Mouse (Mus musculus) neural tube, embryonic 12.5 days (tissue): ENCODE measurements around the gene Sgtb. TPM values are rescaled to one million over a fixed set of nuclear protein-coding genes. Genes with fewer than 3 reads are reported as not detected.

Experiments
- ATAC-seq: fragments of 200-750 bp; cut with Nextera tagmentation; 2 replicates; pipeline ENCODE4 v1.8.0; 2017; ENCODE audit warnings: low read depth, mild to moderate bottlenecking, moderate TSS enrichment, moderate library complexity; ENCODE audit not compliant: low FRiP score
- H3K27ac ChIP-seq: fragments of 300-500 bp; sonication (generic); 2 replicates; pipeline ENCODE4 v1.5.1; 2016
- H3K27me3 ChIP-seq: fragments of 300-500 bp; sonication (generic); replicated peaks from 2 replicates; pipeline ENCODE4 v1.6.1; 2016; ENCODE audit warnings: mild to moderate bottlenecking
- H3K36me3 ChIP-seq: fragments of 300-500 bp; sonication (generic); 2 replicates; pipeline ENCODE4 v1.6.1; 2016; ENCODE audit warnings: mild to moderate bottlenecking
- H3K4me1 ChIP-seq: fragments of 300-500 bp; sonication (generic); 2 replicates; pipeline ENCODE4 v1.6.1; 2016
- H3K4me2 ChIP-seq: fragments of 300-500 bp; sonication (generic); replicated peaks from 2 replicates; pipeline ENCODE4 v1.6.1; 2016; ENCODE audit warnings: mild to moderate bottlenecking
- H3K4me3 ChIP-seq: fragments of 300-500 bp; sonication (generic); 2 replicates; pipeline ENCODE4 v1.5.1; 2016
- H3K9ac ChIP-seq: fragments of 300-500 bp; sonication (generic); 2 replicates; pipeline ENCODE4 v1.6.1; 2016; ENCODE audit warnings: mild to moderate bottlenecking
- H3K9me3 ChIP-seq: fragments of 300-500 bp; sonication (generic); 2 replicates; pipeline ENCODE4 v1.6.1; 2016; ENCODE audit warnings: mild to moderate bottlenecking
- WGBS: fragments of 180-500 bp; shearing (Covaris S2); methylation state at CpG from one replicate; pipeline ENCODE4 v1.1.7; 2016; 5-methylcytosine and 5-hydroxymethylcytosine counted together
- polyA plus RNA-seq: library from polyadenylated mRNA; unstranded; fragments of >200 nt; fragmentation: Nextera tagmentation; extraction: Ambion mirVana; gene quantifications from 2 replicates; pipeline ENCODE4 v1.2.1, GENCODE M21; 2016

The Sgtb gene
- polyA plus RNA-seq, 1 experiment from 2014 or later: 26.4 TPM

DNA sequence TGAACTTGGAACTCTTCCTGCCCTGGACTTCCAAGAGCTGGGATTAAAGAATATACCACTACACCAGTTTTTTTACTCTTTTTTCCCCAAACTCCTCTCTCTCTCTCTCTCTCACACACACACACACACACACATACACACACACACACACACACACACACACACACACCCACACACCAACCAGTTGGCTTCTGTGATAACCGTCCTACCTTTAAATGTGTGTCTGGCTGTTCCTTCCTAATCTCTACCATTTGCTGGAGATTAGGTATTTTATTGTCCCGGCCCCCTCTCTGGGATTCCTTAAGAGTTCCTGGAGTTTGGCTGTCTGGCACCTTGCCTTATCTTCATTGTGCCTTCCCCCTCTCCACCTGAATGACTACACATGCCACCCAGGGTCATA lies 24.9 kb upstream of the Sgtb start:
- no peak overlapping the region for H3K4me3 ChIP-seq
- ATAC-seq: no peak
- no peaks in the 10 kb centered on the region for H3K27me3 ChIP-seq
- no peak overlapping the region for H3K27ac ChIP-seq
- 81% methylated on average over 2 of the region's 2 CpGs for WGBS
- H3K36me3 ChIP-seq: no peaks in the 10 kb centered on the region
- H3K9ac ChIP-seq: no peak overlapping the region
- no peaks in the 10 kb centered on the region for H3K9me3 ChIP-seq
- H3K4me2 ChIP-seq: no peak overlapping the region
- H3K4me1 ChIP-seq: no peaks in the 10 kb centered on the region

DNA sequence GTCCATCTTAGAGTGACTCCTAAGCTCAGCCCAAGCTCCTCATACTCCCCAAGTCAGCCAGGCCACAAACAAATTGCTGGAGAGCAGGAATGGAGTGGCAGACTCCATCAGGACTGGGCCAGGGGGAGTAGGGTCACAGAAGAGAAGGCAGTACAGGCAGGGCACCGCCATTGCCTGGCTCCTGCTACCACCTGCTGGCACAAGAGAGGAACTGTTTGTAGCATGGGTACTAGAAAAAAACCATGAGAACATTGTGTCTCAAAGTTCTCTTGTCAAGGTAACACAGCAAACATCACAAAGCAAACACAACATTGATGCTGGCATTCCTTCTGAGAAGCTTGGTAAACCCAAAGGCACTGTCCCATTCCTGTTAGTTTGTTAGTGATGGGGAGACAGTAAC lies 20.2 kb upstream of the Sgtb start:
- H3K27ac ChIP-seq: no peak overlapping the region
- H3K4me1 ChIP-seq: no peaks in the 10 kb centered on the region
- no peaks in the 10 kb centered on the region for H3K9me3 ChIP-seq
- no peak overlapping the region for H3K4me3 ChIP-seq
- peak; percentile 82 for ATAC-seq
- no peaks in the 10 kb centered on the region for H3K36me3 ChIP-seq
- 15% methylated on average over 1 of the region's 1 CpGs for WGBS
- H3K4me2 ChIP-seq: no peak overlapping the region
- H3K27me3 ChIP-seq: no peaks in the 10 kb centered on the region
- H3K9ac ChIP-seq: no peak overlapping the region

DNA sequence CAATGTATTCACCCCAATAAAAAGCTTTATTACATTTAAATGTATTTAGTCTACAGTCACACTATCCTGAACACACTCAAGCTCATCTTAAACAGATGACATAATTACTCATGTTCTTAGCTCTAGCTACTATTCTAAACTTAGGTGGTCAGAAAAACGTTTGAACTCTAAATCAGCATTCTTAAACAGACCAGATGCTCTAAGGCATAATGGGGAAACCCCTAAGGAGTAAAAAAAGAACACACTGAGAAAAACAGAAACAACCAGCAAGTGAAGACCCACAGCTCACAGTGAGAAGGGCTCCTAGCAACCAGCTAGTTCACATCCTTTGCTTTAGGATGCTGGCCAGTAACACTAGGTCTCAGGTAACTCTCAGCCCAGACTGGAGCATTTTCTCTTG lies 17.8 kb upstream of the Sgtb start:
- Histone ChIP-seq H3K9me3 (no peaks in the 10 kb centered on the region), H3K4me3 (no peak overlapping the region), H3K4me1 (no peaks in the 10 kb centered on the region), H3K27me3 (no peaks in the 10 kb centered on the region), H3K36me3 (no peaks in the 10 kb centered on the region), H3K9ac (no peak overlapping the region), H3K4me2 (no peak overlapping the region), H3K27ac (no peak overlapping the region)
- WGBS: 14% methylated on average over 1 of the region's 1 CpGs
- no peak for ATAC-seq

DNA sequence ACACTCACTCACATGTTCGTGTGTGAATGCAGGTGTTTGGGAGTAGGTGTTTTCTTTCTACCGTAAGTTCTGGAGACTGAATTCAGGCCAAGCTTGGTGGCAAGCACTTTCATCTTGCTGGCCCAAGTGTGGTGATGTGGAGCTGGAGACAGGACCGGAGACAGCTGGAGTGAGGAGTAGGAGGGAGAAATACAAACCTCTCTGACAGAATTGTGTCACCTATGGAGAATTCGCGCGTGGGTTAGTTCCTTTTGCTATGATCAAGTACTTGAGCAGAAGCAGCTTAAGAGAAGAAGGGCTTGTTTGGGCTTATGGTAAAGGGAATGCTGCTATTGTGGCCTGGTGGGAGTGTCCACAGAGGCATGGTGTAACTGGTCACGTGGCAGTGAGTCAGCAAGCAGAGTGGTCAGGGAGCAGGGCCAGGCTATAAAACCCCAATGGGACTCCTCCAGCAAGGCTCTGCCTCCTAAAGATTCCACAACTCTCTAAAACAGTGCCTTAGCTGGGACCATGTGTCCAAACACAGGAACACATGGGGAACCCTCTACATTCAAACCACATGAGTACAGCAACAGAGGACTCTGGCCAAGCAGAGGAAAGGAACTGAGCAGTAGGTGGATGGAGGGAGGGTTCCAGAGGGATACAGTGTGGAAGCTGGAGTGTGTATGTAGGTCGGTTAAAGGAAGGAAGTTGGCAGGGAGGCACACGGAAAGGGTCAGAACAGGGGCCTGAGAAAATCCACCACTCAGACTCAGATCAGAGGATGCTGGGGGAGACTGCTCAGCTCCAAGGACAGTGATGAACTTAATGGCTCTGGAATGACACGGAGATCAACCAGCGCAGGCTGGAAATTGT lies 14.8 kb upstream of the Sgtb start:
- Histone ChIP-seq H3K4me3 (no peak overlapping the region), H3K4me1 (no peaks in the 10 kb centered on the region), H3K4me2 (no peak overlapping the region), H3K27me3 (no peaks in the 10 kb centered on the region), H3K27ac (no peak overlapping the region), H3K36me3 (no peaks in the 10 kb centered on the region), H3K9ac (no peak overlapping the region), H3K9me3 (no peaks in the 10 kb centered on the region)
- 83% methylated on average over 11 of the region's 11 CpGs for WGBS
- no peak for ATAC-seq

DNA sequence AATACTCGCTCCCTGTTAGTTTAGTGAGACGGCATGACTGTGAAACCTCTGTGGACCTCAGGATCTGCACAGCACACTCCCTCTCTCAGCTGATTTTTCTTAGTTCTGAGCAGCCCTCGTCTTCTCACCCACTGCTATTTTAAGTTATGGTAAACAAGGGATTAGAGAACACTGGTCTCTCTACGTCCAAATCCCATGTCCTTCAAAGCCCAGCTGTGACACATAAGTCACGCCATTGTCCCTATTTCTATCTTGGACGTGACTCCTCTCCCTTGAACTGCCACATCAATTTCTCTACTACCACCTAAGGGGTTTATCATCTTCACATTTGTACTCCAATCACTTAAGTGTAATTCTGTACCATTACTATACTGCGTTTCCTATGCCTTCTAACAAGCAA lies 13.6 kb upstream of the Sgtb start:
- Histone ChIP-seq H3K4me3 (no peak overlapping the region), H3K9me3 (no peaks in the 10 kb centered on the region), H3K27me3 (no peaks in the 10 kb centered on the region), H3K27ac (no peak overlapping the region), H3K9ac (no peak overlapping the region), H3K4me2 (no peak overlapping the region), H3K36me3 (no peaks in the 10 kb centered on the region), H3K4me1 (no peaks in the 10 kb centered on the region)
- ATAC-seq: no peak
- WGBS: 68% methylated on average over 7 of the region's 7 CpGs

DNA sequence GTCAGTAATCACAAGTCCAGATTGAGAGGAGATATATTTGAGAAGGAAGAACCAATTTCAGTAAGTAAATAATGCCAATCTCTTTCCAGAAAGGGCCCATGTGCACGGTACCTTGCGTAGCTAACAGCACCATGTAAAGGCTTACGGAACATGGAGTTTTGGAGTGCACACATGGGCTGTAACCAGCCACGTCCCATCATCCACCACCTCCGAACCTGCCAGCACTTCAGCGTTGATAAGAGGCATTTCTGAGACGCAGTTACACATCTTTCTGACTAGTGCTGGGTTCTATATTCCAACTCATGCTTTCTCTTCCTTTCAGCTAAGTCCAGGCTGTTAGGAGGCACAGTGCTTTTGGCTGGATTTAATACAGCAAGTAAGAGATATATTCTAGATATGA lies 12.4 kb upstream of the Sgtb start:
- Histone ChIP-seq H3K4me2 (no peak overlapping the region), H3K36me3 (no peaks in the 10 kb centered on the region), H3K9ac (no peak overlapping the region), H3K4me1 (no peaks in the 10 kb centered on the region), H3K27ac (no peak overlapping the region), H3K4me3 (no peak overlapping the region), H3K9me3 (no peaks in the 10 kb centered on the region), H3K27me3 (no peaks in the 10 kb centered on the region)
- 93% methylated on average over 7 of the region's 7 CpGs for WGBS
- no peak for ATAC-seq

DNA sequence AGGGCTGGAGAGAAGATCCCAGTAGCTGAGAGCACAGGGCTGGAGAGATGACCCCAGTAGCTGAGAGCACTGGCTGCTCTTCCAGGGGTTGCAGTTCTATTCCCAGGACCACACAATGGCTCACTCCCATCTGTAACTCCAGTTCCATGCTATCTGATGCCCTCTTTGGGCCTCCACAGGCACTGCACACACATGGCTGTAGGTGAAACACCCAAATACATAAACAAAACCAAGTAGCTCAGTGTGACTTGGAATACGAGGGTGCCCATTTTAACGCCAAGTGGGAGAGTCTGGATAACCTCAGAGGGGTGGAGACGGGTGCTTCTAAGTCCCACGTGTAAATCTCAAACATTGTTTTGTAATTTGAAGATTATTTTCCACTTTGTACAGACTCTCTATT lies 9.1 kb upstream of the Sgtb start:
- no peak for ATAC-seq
- no peak overlapping the region for H3K9ac ChIP-seq
- 91% methylated on average over 4 of the region's 4 CpGs for WGBS

DNA sequence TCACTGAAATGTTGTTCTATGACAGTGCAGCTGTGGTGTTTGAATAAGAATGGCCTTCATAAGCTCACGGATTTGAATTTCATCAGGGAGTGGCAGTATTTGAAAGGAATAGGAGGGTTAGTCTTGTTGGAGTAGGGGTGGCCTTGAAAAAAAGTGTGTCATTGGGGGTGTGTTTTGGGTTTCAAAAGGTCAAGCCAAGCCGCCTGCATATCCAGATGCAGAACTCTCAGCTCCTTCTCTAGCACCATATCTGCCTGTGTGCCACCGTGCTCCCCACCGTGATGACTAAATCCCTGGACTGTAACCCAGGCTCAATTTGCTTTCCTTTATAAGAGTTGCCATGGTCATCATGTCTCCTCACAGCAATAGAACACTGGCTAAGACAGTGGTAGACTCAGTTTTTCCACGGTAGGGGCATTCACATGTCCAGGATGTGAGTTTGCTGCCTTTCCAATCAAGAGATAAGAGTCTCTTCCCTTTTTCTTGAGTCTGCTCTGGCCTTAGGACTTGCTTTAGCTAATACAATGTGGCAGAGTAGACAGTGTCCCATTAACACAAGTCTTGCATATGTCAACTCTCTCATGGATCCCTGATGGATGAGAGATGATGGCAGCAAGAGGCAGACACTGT lies 7.8 kb upstream of the Sgtb start:
- Histone ChIP-seq H3K4me1 (no peaks in the 10 kb centered on the region), H3K27ac (no peak overlapping the region), H3K27me3 (no peaks in the 10 kb centered on the region), H3K9me3 (peaks cover 4% of the 10 kb centered on the region; the same call in 1 of the 2 replicates), H3K9ac (no peak overlapping the region), H3K4me2 (no peak overlapping the region), H3K4me3 (no peak overlapping the region), H3K36me3 (no peaks in the 10 kb centered on the region; the same call in 1 of the 2 replicates)
- 94% methylated on average over 5 of the region's 5 CpGs for WGBS
- no peak for ATAC-seq

More for the DNA sequence above, 9.1 kb upstream of the Sgtb start:
- Histone ChIP-seq H3K4me2 (no peak overlapping the region), H3K36me3 (no peaks in the 10 kb centered on the region; the same call in 1 of the 2 replicates), H3K27me3 (no peaks in the 10 kb centered on the region), H3K4me3 (no peak overlapping the region), H3K4me1 (no peaks in the 10 kb centered on the region), H3K27ac (no peak overlapping the region), H3K9me3 (peaks cover 4% of the 10 kb centered on the region; the same call in 1 of the 2 replicates)

DNA sequence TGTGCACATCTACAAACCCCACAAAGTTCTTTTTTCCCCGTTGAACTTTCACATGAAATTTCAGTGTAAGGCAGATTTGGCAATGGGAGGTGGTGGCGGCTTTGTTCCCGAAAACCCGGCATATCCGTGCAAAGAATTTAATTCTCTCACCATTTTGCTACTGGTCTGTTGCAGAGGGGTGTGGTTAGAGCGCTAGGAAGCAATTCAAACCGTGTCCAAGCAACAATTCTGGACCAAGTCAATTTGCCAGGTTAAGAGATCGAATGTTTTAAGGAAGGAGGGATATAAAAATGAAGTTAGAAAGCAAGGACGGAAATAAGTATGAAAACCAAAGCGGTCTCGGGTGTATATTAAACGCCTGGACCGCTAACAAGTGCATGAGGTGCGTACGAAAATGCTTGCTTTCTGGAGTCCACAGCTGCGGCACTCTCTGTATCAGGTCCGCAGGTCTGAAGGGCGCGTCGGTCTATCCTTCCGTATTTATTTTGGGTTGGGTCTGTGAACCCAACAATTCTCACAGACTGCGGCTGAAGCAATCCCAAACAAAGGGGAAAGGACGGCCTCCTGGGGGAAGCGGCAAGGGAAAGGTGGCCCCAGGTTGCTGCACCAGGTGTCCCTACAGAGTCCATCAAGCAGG lies 772 bp upstream of the Sgtb start:
- peaks cover 4% of the 10 kb centered on the region; the same call in 1 of the 2 replicates for H3K9me3 ChIP-seq
- peak; percentile 22 for ATAC-seq
- H3K4me2 ChIP-seq: peak overlapping the region; percentile 96
- H3K36me3 ChIP-seq: peaks cover under 1% of the 10 kb centered on the region; the same call in 1 of the 2 replicates
- no peak overlapping the region for H3K27ac ChIP-seq
- H3K4me3 ChIP-seq: peak overlapping the region; percentile 67
- H3K27me3 ChIP-seq: no peaks in the 10 kb centered on the region
- 2% methylated on average over 24 of the region's 24 CpGs for WGBS
- H3K4me1 ChIP-seq: peaks cover 8% of the 10 kb centered on the region; the same call in 1 of the 2 replicates
- H3K9ac ChIP-seq: peak overlapping the region; percentile 72

DNA sequence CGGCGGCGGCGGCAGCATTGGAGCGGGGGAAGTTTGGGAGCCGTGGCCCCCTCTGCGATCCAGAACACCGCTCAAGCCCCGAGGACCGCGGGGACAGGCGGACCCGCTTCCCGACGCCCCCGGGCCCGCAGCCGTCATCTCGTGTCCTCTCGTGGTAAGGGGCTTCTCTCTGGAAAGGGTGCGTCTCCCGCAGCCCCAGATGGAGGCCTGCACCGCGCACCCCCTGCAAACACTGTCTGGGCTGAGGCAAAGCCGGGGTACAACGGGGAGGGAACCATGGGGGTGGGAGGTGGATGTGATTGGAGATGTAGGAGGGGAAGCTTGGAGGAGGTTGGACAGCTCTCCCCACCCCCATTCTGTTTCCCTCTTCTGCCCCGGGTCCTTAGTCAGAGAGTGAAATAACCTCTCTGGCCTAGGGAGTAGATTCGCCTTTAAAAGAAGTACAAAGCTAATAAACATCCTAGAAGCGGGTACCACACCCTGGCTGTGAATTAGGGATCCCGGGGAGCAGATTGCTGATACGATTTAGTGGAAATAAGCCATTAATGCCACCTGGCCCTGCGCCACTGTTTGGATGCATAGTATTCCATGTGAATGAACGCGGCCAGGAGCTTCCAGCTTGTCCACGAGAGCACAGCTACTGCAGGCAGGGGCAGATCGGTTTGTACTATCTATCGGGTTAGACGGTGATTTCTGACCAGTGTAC lies 428 bp downstream of the Sgtb start:
- WGBS: 1% methylated on average over 38 of the region's 38 CpGs
- peaks cover 8% of the 10 kb centered on the region; the same call in 1 of the 2 replicates for H3K4me1 ChIP-seq

DNA sequence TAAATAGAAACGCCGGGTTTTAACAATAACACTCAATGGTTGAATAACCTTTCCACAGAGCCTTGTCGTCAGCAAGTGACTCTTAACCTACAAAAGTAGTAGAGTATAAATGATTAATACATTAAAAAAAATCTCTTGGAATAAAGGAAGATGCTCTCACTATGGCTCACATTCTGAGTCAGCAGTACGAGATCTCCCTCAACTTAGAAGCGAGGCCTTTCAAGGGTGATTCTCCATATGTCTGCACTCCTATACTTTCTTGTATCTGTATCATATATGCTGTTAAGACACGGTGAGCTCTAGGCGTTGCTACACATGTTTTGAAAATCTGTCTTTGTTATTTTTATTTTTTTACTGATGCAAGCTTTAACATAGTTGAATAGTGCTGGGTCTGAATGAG lies 985 bp downstream of the Sgtb start:
- 0 out of 2 replicates have a peak overlapping the region, but pooled peaks have one; percentile 15 for H3K27ac ChIP-seq
- no peaks in the 10 kb centered on the region for H3K27me3 ChIP-seq
- H3K4me2 ChIP-seq: peak overlapping the region; percentile 96
- peak overlapping the region; percentile 72 for H3K9ac ChIP-seq
- WGBS: 48% methylated on average over 7 of the region's 7 CpGs
- peak overlapping the region; percentile 67 for H3K4me3 ChIP-seq
- ATAC-seq: no peak
- no peaks in the 10 kb centered on the region for H3K9me3 ChIP-seq
- H3K4me1 ChIP-seq: peaks cover 8% of the 10 kb centered on the region; the same call in 1 of the 2 replicates
- H3K36me3 ChIP-seq: 0 out of 2 replicates have a peak, but pooled peaks cover 9% of the 10 kb centered on the region

More for the DNA sequence above, 428 bp downstream of the Sgtb start:
- Histone ChIP-seq H3K27ac (0 out of 2 replicates have a peak overlapping the region, but pooled peaks have one; percentile 15), H3K4me3 (peak overlapping the region; percentile 67), H3K9me3 (no peaks in the 10 kb centered on the region), H3K4me2 (peak overlapping the region; percentile 96), H3K36me3 (0 out of 2 replicates have a peak, but pooled peaks cover 4% of the 10 kb centered on the region), H3K9ac (peak overlapping the region; percentile 72), H3K27me3 (no peaks in the 10 kb centered on the region)
- ATAC-seq: peak; percentile 85
